Mouse (Mus musculus) cerebellum, postnatal 10 days (tissue): ENCODE measurements around the gene Bend4.

ENCODE experiments used
- DNase-seq, 2 experiments: peaks; one replicate each; pipeline ENCODE4 v3.0.0; 2021; ENCODE audit warnings: mixed read lengths in 2 of 2

The Bend4 gene

DNA sequence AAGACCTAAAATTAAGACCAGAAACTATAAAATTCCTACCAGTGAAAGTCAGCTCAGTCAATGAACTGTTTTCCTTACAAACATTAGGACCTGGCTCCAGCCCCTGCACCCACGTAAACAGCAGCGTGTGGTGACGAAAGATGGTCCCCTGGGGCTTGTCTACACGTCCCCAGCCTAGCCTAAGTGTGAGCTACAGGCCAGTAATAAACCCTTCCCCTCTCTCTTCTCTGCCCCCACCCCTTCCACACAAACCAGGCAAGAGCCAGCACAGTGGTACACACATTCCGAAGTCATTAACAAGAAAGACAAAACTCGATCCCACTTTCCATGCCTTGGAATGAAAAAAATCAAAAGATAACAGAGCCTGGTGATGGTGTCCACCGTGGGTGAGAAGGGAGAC is 16.6 kb downstream of the Bend4 start:
- DNase-seq, result no peak

DNA sequence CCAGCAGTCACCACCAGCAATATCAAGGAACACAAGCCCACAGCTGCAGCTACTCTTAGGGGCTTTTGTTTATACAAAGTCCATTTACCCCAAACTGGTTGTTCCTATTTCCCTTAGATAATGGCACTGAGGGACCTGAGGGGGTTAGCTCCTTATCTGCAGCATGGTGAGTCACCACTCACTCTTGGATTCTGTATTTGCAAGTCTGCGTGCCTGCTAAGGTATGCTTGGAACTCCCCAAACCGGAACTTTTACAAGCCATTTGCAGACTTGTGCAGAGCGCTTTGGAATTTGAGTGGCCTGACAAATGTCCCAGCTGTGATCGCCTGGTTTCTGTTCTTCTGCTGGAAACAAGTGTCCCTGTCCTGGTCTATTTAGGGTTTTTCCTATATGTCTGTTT is 17.7 kb downstream of the Bend4 start:
- no peak for DNase-seq

DNA sequence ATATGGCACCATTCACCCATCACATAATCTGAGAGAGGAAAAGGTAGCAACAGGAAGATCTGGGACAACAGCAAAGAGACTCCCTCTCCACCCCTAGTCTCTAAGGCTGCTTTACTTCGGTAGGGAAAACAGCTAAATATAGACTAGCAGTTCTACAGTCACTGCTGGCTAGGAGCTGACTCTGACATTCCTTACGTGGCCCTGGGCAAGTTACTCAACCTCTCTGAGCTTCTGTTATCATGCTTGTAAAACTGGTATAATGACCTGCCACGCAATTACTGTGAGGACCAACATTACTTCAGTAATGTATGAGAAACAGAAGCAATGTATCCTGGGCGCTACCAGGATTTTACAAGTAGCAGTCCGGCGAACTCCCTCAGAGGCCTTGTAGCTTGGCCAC is 19.7 kb downstream of the Bend4 start:
- DNase-seq, result no peak

DNA sequence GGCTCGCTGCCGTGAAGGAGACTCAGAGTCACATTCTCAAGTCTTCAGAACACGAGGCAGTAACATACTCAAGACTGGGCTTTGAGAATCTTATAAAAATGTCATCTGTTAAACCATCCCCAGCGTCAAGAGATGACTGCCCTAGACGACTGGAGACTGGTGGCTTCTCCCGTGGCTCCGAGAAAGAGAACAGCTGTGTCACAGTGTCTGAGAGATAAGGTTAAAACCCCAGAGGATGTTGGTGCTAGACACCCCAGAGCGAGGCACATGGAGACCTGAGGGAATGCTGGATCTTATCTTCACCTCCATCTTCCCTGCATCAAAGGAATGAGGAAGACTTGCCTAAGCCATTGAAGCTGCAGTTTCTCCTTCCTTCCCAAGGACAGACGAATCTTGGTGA is 23.2 kb downstream of the Bend4 start:
- DNase-seq, result no peak

DNA sequence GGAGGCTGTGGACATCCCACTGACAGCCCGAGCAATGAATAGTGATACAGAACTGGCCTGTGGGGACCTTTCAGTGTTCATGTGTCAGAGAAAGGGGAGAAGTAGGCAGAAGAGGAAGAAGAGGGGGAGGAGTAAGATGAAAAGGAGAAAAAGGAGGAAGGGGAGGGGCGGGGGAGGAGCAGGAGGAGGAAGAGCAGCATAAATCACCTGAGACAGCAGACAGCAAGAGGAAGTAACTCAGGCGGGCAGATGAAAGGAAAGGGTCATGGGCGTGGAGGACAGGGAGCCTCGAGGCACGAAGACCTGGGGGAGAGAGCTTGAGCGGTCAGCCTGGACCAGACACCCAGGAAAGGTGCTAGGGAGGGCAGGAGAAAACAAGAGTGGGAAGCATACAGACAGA is 23.7 kb downstream of the Bend4 start:
- no peak for DNase-seq

DNA sequence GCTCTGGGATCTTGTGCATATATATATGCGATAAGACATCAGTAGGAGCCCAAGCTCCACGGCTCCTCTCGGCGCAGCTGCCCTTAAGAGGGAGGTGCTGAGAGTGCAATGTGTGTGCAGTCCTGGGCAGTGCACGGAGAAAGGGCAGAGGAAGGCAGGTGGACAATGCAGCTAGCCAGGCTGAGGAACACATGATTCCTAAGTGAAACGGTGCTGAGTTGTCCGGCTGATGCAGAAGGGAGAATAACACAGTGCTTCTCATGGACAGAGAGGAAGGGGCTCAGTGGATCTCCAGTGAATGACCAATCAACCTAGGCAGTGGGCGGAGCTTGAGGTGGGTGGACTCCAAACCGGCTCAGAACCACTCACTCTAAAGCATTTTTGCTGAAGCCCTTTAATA is 26.5 kb downstream of the Bend4 start:
- no peak for DNase-seq

DNA sequence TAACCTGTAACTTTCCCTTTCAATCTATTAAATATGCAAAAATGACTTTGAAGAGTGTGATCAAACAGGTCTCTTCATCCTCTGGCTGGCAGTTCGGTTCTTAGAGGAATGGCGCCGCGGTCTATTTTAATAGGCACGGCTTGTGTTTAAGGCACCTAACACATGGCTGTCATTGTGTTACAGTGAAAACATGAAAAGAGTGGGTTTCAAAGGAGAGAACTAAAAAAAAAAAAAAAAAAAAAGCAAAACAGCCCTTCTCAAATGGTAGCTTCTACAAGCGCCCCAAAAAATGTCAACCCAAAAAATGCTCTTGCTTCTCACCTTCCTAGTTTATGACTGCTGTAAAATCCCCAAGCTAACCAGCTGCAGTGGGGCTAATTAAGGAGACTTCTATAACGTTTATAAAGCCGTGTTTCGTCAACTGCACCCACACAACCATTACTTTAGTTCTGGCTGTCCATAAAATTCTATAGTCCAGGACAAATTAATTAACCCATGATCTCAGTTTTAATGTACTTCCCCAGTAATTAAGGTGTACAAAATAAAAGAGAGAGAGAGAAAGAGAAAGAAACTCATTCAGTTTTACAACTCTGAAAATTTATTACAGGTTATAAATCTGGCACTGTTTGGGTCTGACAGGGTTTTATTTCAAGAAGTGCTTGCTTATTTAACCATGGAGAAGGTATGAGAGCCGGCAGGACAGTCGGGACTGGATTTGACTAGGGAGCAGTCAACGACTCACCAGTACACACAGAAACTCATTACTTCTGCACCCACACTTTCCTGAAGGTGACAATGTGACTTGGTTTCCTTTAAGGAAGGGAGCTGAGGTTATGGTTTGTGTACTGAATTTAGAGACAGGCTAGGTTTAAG is 27.3 kb downstream of the Bend4 start:
- no peak for DNase-seq

DNA sequence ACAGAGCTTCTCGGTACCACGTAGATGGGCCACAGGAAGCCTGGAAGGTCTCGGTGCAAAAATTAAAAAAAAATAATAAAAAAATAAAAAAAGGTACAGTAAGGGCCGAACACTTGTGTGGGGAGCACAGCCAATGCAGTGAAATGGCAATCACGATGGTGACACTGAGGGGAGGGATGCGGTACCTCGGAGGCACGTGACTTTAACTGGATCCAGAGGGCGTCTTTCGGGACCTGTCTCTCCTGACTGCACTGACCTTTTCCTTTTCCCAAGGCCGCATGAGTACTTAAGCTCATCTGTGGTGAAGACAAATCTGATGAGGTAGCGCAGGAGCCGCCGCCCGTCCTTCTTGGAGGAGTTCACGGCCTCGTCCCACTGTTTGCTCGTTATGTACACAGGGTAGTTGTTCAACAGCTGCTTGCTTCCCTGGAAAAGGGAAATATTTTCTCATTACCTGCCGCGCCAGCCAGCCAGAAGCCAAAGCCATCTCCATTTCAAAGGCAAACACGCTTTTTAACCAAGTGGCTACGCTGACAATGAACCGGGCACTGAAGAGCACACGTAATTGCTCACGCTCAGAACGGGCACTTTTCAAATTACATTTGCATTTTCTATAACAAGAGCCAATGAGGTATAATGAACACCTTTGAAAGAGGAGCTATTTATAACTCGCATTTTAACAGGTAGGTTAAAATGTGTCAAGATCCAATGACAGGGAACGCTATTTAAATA is 28.1 kb downstream of the Bend4 start:
- no peak for DNase-seq

DNA sequence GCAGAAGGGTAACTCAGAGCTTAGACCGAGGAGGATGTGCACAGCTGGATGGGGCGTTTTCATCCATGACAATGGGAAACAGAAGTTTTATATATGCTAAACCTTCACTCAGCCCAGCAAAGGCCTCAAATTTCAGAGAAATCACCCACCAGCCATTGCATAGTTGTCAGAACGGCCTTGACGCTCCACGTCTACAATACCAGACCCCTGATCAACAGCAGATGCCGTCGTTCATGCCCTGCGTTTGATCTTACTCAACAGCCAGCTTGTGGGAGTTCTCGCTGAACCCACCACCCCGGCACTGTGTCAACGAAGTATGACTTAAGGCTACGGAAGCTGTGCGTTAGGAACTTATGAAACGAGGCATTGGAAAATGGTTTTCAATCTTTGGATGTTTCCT is 30.9 kb downstream of the Bend4 start:
- DNase-seq, result no peak

DNA sequence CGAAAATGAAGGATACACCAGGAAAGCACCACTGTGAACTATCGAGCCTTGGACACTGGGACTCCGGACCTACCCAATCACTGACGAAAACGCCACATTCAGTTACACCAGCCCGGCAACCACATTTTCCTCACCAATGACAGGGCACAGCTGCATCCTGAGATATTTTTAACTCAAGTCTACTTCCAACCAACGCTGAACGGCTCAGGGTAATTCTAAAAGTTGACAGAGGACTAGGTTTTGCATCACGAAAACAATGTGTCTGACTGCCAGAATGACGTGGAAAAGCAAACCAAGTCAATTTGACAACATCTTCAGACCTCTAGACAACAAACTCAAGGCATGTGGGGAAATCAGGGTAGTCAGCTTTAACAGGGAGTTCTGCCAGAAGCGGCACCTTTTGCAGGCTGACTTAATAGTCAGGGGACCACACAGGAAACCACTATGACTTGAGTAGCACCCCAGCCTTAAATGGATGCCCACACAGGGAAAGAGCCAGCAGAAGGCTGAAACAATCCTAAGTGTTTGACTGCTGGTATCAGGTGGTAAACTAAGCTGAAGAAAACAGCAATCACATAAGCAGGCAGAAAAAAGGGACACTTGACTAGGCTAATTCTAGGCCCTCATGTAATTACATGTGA is 32.8 kb downstream of the Bend4 start:
- DNase-seq, result no peak

DNA sequence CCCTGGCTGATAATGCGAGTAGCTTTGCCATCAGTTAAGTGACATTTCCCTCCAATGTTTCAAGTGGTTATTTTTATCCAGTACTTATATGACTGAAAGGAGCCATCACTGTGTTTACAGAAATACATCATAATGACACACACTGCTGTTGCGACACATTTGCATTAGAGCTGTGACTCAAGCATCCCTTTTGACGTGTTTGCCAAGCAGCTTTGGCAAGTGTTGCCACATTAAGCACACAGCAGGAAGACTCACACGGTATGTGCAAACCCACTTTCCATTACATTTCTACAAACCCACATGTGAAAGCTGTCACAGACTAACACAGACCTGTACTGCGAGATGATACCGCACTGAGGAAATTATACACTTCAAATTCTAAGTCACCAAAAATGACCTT is 34.2 kb downstream of the Bend4 start:
- DNase-seq, result no peak

DNA sequence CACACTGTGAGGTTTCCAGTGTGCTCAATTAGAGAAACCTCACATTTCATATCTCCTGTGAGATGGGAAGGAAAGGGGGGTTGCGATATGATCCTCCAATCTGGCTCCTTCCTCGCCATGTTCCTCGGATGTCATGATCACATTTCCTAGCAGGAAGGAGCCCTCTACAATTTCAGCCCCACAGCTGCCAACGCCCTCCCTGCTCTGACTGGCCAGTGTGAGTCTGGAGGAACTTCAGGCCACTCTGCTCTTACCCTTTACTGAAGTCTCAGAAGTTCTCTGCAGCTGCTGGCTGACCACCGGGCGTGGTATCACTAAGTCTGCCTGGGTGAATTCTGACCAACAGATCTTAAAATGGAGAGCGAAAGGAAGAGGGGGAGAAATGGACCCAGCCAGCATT is 45.6 kb downstream of the Bend4 start:
- no peak for DNase-seq

DNA sequence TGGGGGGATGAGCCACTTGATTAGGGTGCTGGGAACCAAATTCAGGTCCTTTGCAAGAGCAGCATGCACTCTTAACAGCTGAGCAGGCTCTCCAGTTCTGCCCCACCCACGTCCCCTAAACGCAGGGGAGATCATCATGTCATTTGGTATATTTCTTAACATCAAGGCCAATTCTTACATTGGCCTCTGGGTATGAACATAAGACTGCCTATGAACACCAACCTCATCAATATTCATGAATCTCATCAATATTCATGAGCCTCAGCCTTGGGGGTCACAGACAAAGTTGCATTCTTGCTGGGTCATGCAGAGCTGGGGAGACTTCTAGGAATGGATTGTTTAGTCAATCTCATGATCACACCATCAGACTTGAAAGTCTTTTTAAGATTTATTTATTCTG is 46.4 kb downstream of the Bend4 start:
- DNase-seq, result no peak

DNA sequence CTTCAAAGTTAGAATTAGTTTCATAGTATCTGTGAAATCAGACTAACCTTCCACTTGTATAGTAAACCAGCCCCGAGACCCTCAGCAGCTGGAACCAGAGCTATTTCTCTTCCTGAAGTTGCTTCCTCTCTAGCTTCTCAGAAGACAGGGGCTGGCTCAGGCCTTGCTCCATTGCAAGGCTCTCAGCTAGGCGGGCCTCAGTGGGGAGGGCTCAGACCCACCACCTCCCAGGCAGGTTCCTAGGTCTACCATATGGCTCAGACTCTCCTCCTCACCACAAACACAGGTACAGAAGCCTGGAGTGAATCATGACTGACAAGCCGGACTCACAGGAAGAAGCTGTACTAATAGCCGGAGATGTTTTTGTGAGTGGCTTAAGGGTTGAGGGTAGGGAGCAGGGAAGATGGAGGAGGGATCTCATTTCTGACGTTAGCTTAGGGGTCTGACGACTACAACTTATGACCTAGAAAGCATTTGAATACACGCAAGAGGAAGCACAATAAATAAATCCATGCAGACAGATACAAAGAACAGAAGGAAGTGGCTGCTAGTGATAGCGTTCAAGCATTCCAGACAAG is 51.0 kb downstream of the Bend4 start:
- DNase-seq, result no peak

DNA sequence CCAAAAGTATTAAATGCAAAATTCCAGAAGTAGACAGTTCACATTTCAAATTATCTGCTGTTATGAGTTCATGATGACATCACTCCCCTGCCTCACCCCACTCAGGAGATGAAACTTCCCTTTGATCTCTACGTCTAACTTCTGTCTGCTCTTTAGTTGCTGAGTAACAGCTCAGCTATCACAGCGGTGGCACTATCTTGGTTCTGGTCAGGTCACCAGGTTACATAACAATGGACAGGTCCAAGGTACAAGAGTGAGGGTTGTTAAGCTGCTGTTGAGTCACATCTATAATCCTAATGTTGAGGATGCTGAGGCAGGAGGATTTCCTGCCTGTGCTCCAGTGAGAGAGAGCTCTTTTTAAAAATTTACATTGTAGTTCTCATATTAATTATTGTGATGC is 65.2 kb downstream of the Bend4 start:
- no peak for DNase-seq

DNA sequence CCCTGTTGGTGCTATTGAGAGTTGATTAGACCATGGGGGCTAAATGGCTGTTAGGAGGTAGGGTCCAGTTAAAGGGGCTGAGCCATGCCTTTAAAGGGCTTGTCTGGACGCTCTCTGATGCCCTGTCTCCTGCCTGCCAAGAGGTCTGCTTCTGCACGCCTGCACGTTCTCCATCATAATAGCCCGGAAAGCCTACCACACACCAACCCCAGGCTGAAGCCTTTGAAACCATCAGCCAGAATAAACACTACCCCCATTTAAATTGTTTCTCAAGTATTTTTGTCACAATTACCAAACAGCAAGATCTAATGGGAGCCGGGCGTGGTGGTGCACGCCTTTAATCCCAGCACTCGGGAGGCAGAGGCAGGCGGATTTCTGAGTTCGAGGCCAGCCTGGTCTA is 65.8 kb downstream of the Bend4 start:
- DNase-seq, result no peak

DNA sequence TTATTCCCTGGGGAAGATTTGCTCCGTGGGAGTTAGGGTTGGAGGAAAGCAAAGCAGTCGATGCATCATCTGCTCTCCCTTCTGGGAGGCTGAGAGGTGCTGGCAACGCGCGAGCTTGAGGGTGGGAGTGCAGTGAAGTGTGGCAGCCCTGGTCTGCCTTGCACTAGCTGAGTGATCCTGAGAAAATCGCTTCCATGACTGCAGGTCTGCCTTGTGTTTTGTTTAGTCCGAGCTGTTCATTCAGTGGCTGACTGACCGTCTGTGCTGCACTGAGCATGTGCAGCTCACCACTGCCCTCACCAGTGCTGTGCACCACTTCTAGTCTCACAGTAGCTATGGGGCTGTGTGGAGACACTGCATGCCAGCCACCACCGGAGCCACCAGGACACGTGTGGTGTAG is 79.2 kb downstream of the Bend4 start:
- no peak for DNase-seq

DNA sequence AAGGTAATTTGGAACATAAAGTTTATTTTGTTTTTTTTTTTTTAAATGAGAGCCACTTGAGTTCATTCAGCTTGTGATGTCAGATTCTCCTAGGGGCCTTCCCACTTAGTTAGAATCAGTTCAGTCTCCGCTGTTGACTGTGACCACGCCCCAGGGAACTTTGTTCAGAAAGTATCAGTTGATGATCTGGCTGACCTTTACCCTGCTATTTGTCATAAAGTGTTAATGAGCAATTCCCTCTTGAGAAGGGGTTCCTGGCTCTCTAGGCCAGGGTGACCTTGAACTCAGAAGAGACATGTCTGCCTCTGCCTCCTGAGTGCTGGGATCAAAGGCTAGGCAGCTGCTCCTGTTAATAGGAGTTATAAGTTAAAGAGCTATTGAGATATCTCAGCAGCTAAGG is 81.0 kb downstream of the Bend4 start:
- DNase-seq, result no peak
